Mouse (Mus musculus) CD4-positive naive resting alpha-beta T cell, adult 57 days (primary cell): ENCODE measurements around the gene Ak8. TPM values are rescaled to one million over a fixed set of nuclear protein-coding genes. Genes with fewer than 3 reads are reported as not detected.

Experiments used
- total RNA-seq: library from RNA; stranded (reverse); gene quantifications from one replicate; pipeline ENCODE4 v1.2.4, GENCODE M21; 2023

Gene Ak8
- total RNA-seq, result 0.50 TPM

GRCm38 (mm10) chr2:28699361-28700335, at the start of gene Ak8, which contains the start of gene Spaca9:
Ak8 (plus strand) TSS chr2:28700164.
Spaca9 (minus strand) TSS chr2:28699727.

DNA sequence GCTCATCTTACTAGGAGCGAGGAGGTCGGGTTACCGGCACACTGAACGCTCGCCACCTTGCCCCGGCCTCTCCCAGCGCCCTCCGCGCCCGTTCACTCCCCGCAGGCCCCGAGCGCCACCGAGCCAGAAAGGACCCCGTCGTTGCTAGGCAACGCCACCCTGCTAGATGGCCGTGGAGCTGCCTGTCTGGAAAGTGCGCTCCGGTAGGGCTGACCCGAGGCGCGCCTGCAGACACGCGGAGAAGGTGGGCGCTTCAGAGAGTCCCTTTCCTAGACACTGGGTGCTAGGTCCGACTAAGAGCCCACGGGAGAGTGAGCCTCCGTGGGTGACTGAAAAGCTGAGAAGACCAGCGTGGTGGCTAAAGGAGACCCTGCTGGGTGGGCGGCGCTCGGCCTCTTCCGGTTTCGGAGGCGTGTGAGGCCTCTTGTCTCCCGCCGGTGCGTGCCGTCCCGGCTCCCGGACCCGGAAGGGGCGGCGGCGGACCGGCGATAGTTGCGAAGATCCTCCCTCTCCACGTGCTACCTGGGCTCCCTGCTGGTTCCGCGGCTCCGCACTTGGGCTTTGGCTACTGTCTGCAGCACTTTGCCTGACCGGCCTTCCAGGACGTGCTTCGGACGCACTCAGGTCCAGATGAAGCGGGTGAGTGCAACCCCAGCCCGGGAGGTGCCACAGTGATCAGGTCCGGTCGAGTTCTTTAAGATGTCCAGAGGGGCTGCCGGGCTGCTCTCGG, 140.4 kb downstream of the Ak8 start, which contains the start of the genes Gtf3c4 and Ddx31:
TSS of gene Gtf3c4 (minus strand) at position 139 of the 730 bp plus-strand sequence.
TSS of gene Ddx31 (plus strand) at position 185 of the 730 bp plus-strand sequence.

Other genes starting within 250 kb of the Ak8 start
- gene 1700007K13Rik, start 233.8 kb upstream of the Ak8 start, total RNA-seq, result not detected
- 18.4 TPM for gene Mrps2, start 232.1 kb upstream of the Ak8 start, total RNA-seq
- gene Gbgt1, start 203.3 kb upstream of the Ak8 start, total RNA-seq, result not detected
- not detected for gene Gm10134, start 194.1 kb upstream of the Ak8 start, total RNA-seq
- 58.4 TPM for gene Ralgds, start 187.0 kb upstream of the Ak8 start, total RNA-seq
- gene Cel, start 136.8 kb upstream of the Ak8 start, total RNA-seq, result 1.3 TPM
- 29.4 TPM for gene Gtf3c5, start 116.4 kb upstream of the Ak8 start, total RNA-seq
- gene Gfi1b, start 78.2 kb upstream of the Ak8 start, total RNA-seq, result not detected
- gene Tsc1, start 58.9 kb upstream of the Ak8 start, total RNA-seq, result 54.6 TPM
- gene Spaca9, start 437 bp upstream of the Ak8 start, total RNA-seq, result not detected
- gene Gtf3c4, start 140.2 kb downstream of the Ak8 start, total RNA-seq, result 11.6 TPM
- gene Ddx31, start 140.2 kb downstream of the Ak8 start, total RNA-seq, result 23.3 TPM
- not detected for gene Barhl1, start 216.5 kb downstream of the Ak8 start, total RNA-seq